Mouse (Mus musculus): ENCODE measurements at regions not wholly inside any gene's neighbourhood (a gene's known extent, or its start where the extent isn't known, plus 50 kb on each side); places are given as distances from the start of the nearest gene placed in this dataset.

- no peak for TF ChIP-seq CTCF (IDR thresholded peaks at IDR 0.05; ENCODE audit: low read depth)
- TF ChIP-seq EP300 (IDR thresholded peaks at IDR 0.05; ENCODE audit: low read depth): no peak
Measured at GRCm38 (mm10) chr10:12234141-12234540, 635.0 kb downstream of the Utrn start.
